Mouse (Mus musculus): ENCODE measurements around the gene Pnpla7. TPM values are rescaled to one million over a fixed set of nuclear protein-coding genes. Genes with fewer than 3 reads are reported as not detected.

Pnpla7 gene
- polyA plus RNA-seq, 1 experiment = 11.0 TPM

GRCm38 (mm10) chr2:24974906-24975703, 728 bp upstream of the Pnpla7 start, which contains the start of gene Mrpl41:
Gene Mrpl41 (minus strand): TSS chr2:24975098.
- under 1% methylated on average over 64 of the region's 64 CpGs for WGBS
- DNase-seq (ENCODE audit: low read depth, low spot score) = peak; percentile 76

GRCm38 (mm10) chr2:24976960-24977359, 1.1 kb downstream of the Pnpla7 start:
- 64% methylated on average over 5 of the region's 5 CpGs for WGBS
- no peak for DNase-seq (ENCODE audit: low read depth, low spot score)

GRCm38 (mm10) chr2:24987762-24988161, 11.9 kb downstream of the Pnpla7 start:
- WGBS = 63% methylated on average over 2 of the region's 2 CpGs
- DNase-seq (ENCODE audit: low read depth, low spot score) = no peak

- 93% methylated on average over 6 of the region's 6 CpGs for WGBS
- DNase-seq (ENCODE audit: low read depth, low spot score) = no peak
Observed at GRCm38 (mm10) chr2:24995332-24995731, 19.5 kb downstream of the Pnpla7 start.

GRCm38 (mm10) chr2:24996471-24996870, 20.6 kb downstream of the Pnpla7 start:
- WGBS = 93% methylated on average over 2 of the region's 2 CpGs
- DNase-seq (ENCODE audit: low read depth, low spot score) = no peak

- 84% methylated on average over 3 of the region's 3 CpGs for WGBS
Observed at GRCm38 (mm10) chr2:25000544-25001235, 24.9 kb downstream of the Pnpla7 start.

GRCm38 (mm10) chr2:25003946-25004786, 28.3 kb downstream of the Pnpla7 start:
- WGBS = 89% methylated on average over 9 of the region's 9 CpGs
- no peak for DNase-seq (ENCODE audit: low read depth, low spot score)

More at GRCm38 (mm10) chr2:25000544-25001235, 24.9 kb downstream of the Pnpla7 start:
- DNase-seq (ENCODE audit: low read depth, low spot score) = no peak

GRCm38 (mm10) chr2:25006767-25007166, 30.9 kb downstream of the Pnpla7 start:
- 89% methylated on average over 1 of the region's 1 CpGs for WGBS
- no peak for DNase-seq (ENCODE audit: low read depth, low spot score)

- no peak for DNase-seq (ENCODE audit: low read depth, low spot score)
Observed at GRCm38 (mm10) chr2:25008250-25008649, 32.4 kb downstream of the Pnpla7 start.

GRCm38 (mm10) chr2:25022678-25023077, 46.8 kb downstream of the Pnpla7 start:
- 100% methylated on average over 1 of the region's 1 CpGs for WGBS
- DNase-seq (ENCODE audit: low read depth, low spot score) = no peak

GRCm38 (mm10) chr2:25025109-25025508, 49.3 kb downstream of the Pnpla7 start:
- 97% methylated on average over 1 of the region's 1 CpGs for WGBS
- no peak for DNase-seq (ENCODE audit: low read depth, low spot score)

GRCm38 (mm10) chr2:25034994-25035393, 59.2 kb downstream of the Pnpla7 start:
- DNase-seq (ENCODE audit: low read depth, low spot score) = no peak
- 84% methylated on average over 4 of the region's 4 CpGs for WGBS

- WGBS = 88% methylated on average over 5 of the region's 5 CpGs
- no peak for DNase-seq (ENCODE audit: low read depth, low spot score)
Observed at GRCm38 (mm10) chr2:25040089-25040488, 64.3 kb downstream of the Pnpla7 start.

GRCm38 (mm10) chr2:25050921-25051320, 75.1 kb downstream of the Pnpla7 start:
- no peak for DNase-seq (ENCODE audit: low read depth, low spot score)
- 87% methylated on average over 7 of the region's 7 CpGs for WGBS

- 82% methylated on average over 8 of the region's 8 CpGs for WGBS
Observed at GRCm38 (mm10) chr2:25051450-25051849, 75.6 kb downstream of the Pnpla7 start.

GRCm38 (mm10) chr2:25053101-25053500, 77.3 kb downstream of the Pnpla7 start:
- WGBS = 93% methylated on average over 6 of the region's 6 CpGs
- no peak for DNase-seq (ENCODE audit: low read depth, low spot score)

More at GRCm38 (mm10) chr2:25051450-25051849, 75.6 kb downstream of the Pnpla7 start:
- DNase-seq (ENCODE audit: low read depth, low spot score) = no peak

- WGBS = 2% methylated on average over 47 of the region's 47 CpGs
- no peak for DNase-seq (ENCODE audit: low read depth, low spot score)
Observed at GRCm38 (mm10) chr2:25054221-25055067, 78.6 kb downstream of the Pnpla7 start, which contains the start of gene Nsmf. Gene Nsmf (plus strand): TSS chr2:25054355.

GRCm38 (mm10) chr2:25055068-25055405, 79.2 kb downstream of the Pnpla7 start:
- 48% methylated on average over 2 of the region's 2 CpGs for WGBS
- DNase-seq (ENCODE audit: low read depth, low spot score) = no peak
